Mouse (Mus musculus) liver, embryonic 11.5 days (tissue): ENCODE data around the gene Prr32. TPM values are rescaled to one million over a fixed set of nuclear protein-coding genes. Genes with fewer than 3 reads are reported as not detected.

Source experiments
- ATAC-seq: fragments of 200-750 bp; cut with Nextera tagmentation; replicated peaks from 2 replicates; pipeline ENCODE4 v1.8.0; 2017; ENCODE audit warnings: moderate number of reproducible peaks, mild to moderate bottlenecking, moderate TSS enrichment, moderate library complexity; ENCODE audit not compliant: low FRiP score
- DNase-seq: peaks from one replicate; pipeline ENCODE4 v3.0.0-alpha.2; 2017; ENCODE audit warnings: low spot score
- H3K27ac ChIP-seq: fragments of 300-500 bp; sonication (generic); 2 replicates; pipeline ENCODE4 v1.5.1; 2014; ENCODE audit warnings: mild to moderate bottlenecking, low read depth, low read length, control low read depth
- H3K27me3 ChIP-seq: fragments of 300-500 bp; sonication (generic); replicated peaks from 2 replicates; pipeline ENCODE4 v1.6.1; 2014; ENCODE audit warnings: low read length, mixed read lengths; ENCODE audit not compliant: control insufficient read depth, insufficient read depth
- H3K36me3 ChIP-seq: fragments of 300-500 bp; sonication (generic); 2 replicates; pipeline ENCODE4 v1.6.1; 2014; ENCODE audit warnings: mild to moderate bottlenecking, low read length, moderate library complexity, mixed read lengths; ENCODE audit not compliant: control insufficient read depth, insufficient read depth
- H3K4me1 ChIP-seq: fragments of 300-500 bp; sonication (generic); replicated peaks from 2 replicates; pipeline ENCODE4 v1.6.1; 2014; ENCODE audit warnings: low read length, mixed read lengths; ENCODE audit not compliant: control insufficient read depth, insufficient read depth
- H3K4me2 ChIP-seq: fragments of 300-500 bp; sonication (generic); 2 replicates; pipeline ENCODE4 v1.6.1; 2014; ENCODE audit warnings: mild to moderate bottlenecking, control low read depth, moderate library complexity
- H3K4me3 ChIP-seq: fragments of 300-500 bp; sonication (generic); 2 replicates; pipeline ENCODE4 v1.5.1; 2014; ENCODE audit warnings: low read depth, low read length, control low read depth
- H3K9ac ChIP-seq: fragments of 300-500 bp; sonication (generic); 2 replicates; pipeline ENCODE4 v1.6.1; 2014; ENCODE audit warnings: low read depth, low read length, control low read depth
- H3K9me3 ChIP-seq: fragments of 300-500 bp; sonication (generic); 2 replicates; pipeline ENCODE4 v1.6.1; 2016; ENCODE audit warnings: low read length, inconsistent platforms, mixed read lengths; ENCODE audit not compliant: control insufficient read depth
- WGBS: fragments of 180-500 bp; shearing (Covaris S2); extraction: QIAGEN DNeasy Blood & Tissue Kit; methylation state at CpG from one replicate; pipeline ENCODE4 v1.1.7; 2014; 5-methylcytosine and 5-hydroxymethylcytosine counted together
- polyA plus RNA-seq: library from polyadenylated mRNA; unstranded; fragments of >200 nt; fragmentation: Nextera tagmentation; extraction: Ambion mirVana; gene quantifications from 2 replicates; pipeline ENCODE4 v1.2.1, GENCODE M21; 2014

Gene Prr32
- polyA plus RNA-seq: not detected in 2 replicates

DNA sequence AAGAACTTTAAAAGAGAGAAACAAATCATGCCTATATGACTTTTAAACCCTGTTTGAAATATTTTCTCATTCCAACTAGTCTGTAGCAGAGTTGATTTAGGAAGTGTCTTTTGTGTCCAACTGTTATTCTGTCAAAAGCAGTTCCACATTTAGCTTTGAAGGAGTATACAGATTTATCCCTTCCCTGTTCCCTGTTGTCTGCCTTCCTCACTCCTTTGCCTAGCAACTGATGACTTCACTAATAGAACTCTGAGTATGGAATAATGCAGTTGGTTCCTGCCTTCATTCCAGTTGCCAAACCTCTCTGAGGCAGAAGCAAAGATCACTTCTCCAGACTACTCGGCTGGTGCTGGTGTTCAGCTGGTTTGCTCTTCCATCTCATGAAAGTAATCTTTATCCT is at the start of gene Prr32:
Prr32 (plus strand) TSS at position 301 of the 400 bp plus-strand sequence.
- H3K4me1 ChIP-seq: no peaks in the 10 kb centered on the region

More for the DNA sequence above, at the start of gene Prr32:
- ATAC-seq (no peak), DNase-seq (no peak)
- Histone ChIP-seq H3K4me2 (no peak within 1 kb of the TSS), H3K27ac (no peak within 1 kb of the TSS), H3K9me3 (no peaks in the 10 kb centered on the region), H3K36me3 (no peaks in the 10 kb centered on the region), H3K27me3 (no peaks in the 10 kb centered on the region), H3K4me3 (no peak within 1 kb of the TSS), H3K9ac (no peak within 1 kb of the TSS)
- 78% methylated on average over 1 of the region's 1 CpGs for WGBS
